ENCODE assay signal across 32 mouse cellular contexts in the genomic region with DNA sequence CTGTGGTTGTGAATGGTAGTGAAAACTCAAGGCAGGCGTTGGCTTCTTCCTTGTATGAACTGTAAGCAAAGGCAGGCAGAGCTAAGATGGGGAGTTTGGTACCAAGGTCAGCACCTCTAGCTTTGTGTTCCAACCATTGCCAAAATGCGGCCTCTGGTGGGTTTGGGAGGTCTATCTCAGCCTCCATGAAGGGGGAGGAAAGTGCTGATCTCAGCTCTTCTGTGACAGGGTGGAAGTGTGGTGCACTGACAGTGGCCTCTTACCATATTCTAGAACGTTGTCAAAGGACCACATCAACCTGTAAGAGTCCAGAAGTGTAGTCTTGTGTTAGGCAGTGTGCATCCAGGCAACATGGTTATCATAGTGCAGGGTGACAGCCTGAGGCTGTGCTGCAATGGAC.
"Had no signal": no experiment of that assay in that cellular context is flagged by ENCODE, and none has a peak within 500 bp of the region (broad histone marks: within the 10 kb centered on the region; RNA-seq: fewer than 3 reads in every experiment).

No protein-coding gene starts in this region.

- H3K27me3 ChIP-seq: limb, embryonic 12.5 days; limb, embryonic 13.5 days; limb, embryonic 15.5 days; liver, embryonic 12.5 days; liver, embryonic 13.5 days; liver, embryonic 15.5 days; lung, embryonic 15.5 days; megakaryocyte, embryonic 14.5 days had no signal

- H3K4me3 ChIP-seq: limb, embryonic 10.5 days; limb, embryonic 12.5 days; limb, embryonic 13.5 days; limb, embryonic 15.5 days; liver, embryonic 12.5 days; liver, embryonic 13.5 days; liver, embryonic 15.5 days; lung, embryonic 15.5 days; megakaryocyte, embryonic 14.5 days; midbrain, embryonic 10.5 days; midbrain, embryonic 12.5 days; midbrain, embryonic 13.5 days; midbrain, embryonic 15.5 days; myocyte; neural tube, embryonic 12.5 days; neural tube, embryonic 13.5 days had no signal

- H3K9me3 ChIP-seq: limb, embryonic 10.5 days; limb, embryonic 12.5 days; limb, embryonic 13.5 days; limb, embryonic 15.5 days; liver, embryonic 12.5 days; liver, embryonic 13.5 days; liver, embryonic 15.5 days; lung, embryonic 15.5 days; midbrain, embryonic 10.5 days; midbrain, embryonic 12.5 days; midbrain, embryonic 13.5 days; midbrain, embryonic 15.5 days; neural tube, embryonic 12.5 days; neural tube, embryonic 13.5 days had no signal

- H3K9ac ChIP-seq: limb, embryonic 12.5 days; limb, embryonic 13.5 days; limb, embryonic 15.5 days; liver, embryonic 12.5 days; liver, embryonic 13.5 days; liver, embryonic 14.5 days; liver, embryonic 15.5 days; liver, postnatal 0 days; lung, embryonic 14.5 days; lung, embryonic 15.5 days; midbrain, embryonic 12.5 days; midbrain, embryonic 13.5 days; midbrain, embryonic 15.5 days; neural tube, embryonic 12.5 days; neural tube, embryonic 13.5 days had no signal

- H3K4me2 ChIP-seq: limb, embryonic 12.5 days; limb, embryonic 13.5 days; limb, embryonic 15.5 days; liver, embryonic 11.5 days; liver, embryonic 12.5 days; liver, embryonic 13.5 days; liver, embryonic 15.5 days; lung, embryonic 14.5 days; lung, embryonic 15.5 days; midbrain, embryonic 12.5 days; midbrain, embryonic 13.5 days; midbrain, embryonic 15.5 days; neural tube, embryonic 12.5 days; neural tube, embryonic 13.5 days had no signal

- DNase-seq: left cerebral cortex, postnatal 4 days; liver; liver, embryonic 13.5 days; liver, postnatal 0 days; lung, adult 18-20 months; lung, adult 2 months; lung, embryonic 14.5 days; lung, postnatal 10 days; lung, postnatal 14 days; lung, postnatal 36 days; lung, postnatal 4 days; midbrain, embryonic 14.5 days had no signal

- ATAC-seq: liver, embryonic 12.5 days; liver, postnatal 0 days; lung, postnatal 0 days; midbrain, embryonic 13.5 days; midbrain, embryonic 15.5 days; midbrain, embryonic 16.5 days had no signal

- H3K36me3 ChIP-seq: limb, embryonic 10.5 days; limb, embryonic 12.5 days; limb, embryonic 13.5 days; limb, embryonic 15.5 days; liver, embryonic 12.5 days; liver, embryonic 13.5 days; liver, embryonic 15.5 days; lung, embryonic 15.5 days; midbrain, embryonic 10.5 days; midbrain, embryonic 12.5 days; midbrain, embryonic 13.5 days; midbrain, embryonic 15.5 days; neural tube, embryonic 12.5 days; neural tube, embryonic 13.5 days had no signal

- H3K27ac ChIP-seq: limb, embryonic 10.5 days; limb, embryonic 12.5 days; limb, embryonic 13.5 days; limb, embryonic 15.5 days; liver, embryonic 12.5 days; liver, embryonic 13.5 days; liver, embryonic 14.5 days; liver, embryonic 15.5 days; lung, embryonic 15.5 days; macrophage; midbrain, embryonic 10.5 days; midbrain, embryonic 12.5 days; midbrain, embryonic 13.5 days; midbrain, embryonic 15.5 days; neural tube, embryonic 12.5 days; neural tube, embryonic 13.5 days had no signal

- H3K4me1 ChIP-seq: limb, embryonic 15.5 days; liver, embryonic 12.5 days; liver, embryonic 13.5 days; liver, embryonic 15.5 days; megakaryocyte, embryonic 14.5 days; midbrain, embryonic 10.5 days; midbrain, embryonic 12.5 days; midbrain, embryonic 13.5 days; midbrain, embryonic 15.5 days; neural tube, embryonic 12.5 days; neural tube, embryonic 13.5 days had no signal
